13 mouse cellular contexts compared by ENCODE assay signal in the genomic region with DNA sequence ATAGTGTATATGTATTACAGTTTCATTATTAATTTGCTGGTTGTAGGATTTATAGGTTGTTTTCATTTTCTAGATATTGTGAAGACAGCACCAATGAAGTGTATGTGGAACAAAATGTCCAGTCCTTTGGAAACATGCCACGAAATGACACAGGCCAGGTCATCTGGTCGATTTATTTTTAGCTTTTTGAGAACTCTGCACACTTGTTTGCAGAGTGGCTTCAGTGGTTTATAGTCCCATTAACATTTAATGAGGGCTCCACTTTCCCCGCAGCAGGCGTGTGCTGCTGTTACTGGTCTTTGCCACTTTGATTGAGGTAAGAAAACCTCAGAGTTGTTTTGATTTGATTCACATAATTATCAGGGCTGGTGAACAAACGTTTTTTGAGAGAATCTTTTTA.
DNase-seq lines count a peak whose midpoint lies in the region; ATAC-seq and TF ChIP-seq lines count a peak whose summit lies in the region.
"Had no signal": no experiment of that assay in that cellular context is flagged by ENCODE, and none has a peak within 500 bp of the region (broad histone marks: within the 10 kb centered on the region; RNA-seq: fewer than 3 reads in every experiment).

No protein-coding gene starts in this region.

- TF ChIP-seq CTCF in heart, adult 2 months (IDR thresholded peaks at IDR 0.05), result no peak

- H3K9ac ChIP-seq in heart, adult 2 months (ENCODE audit: low read depth, low read length), result no peak overlapping the region; the same call in 1 of the 2 replicates
- H3K9ac ChIP-seq in hindbrain, embryonic 16.5 days (ENCODE audit: low read depth, low read length), result no peak overlapping the region
- H3K9ac ChIP-seq: liver, embryonic 13.5 days; neural tube, embryonic 12.5 days had no signal

- TF ChIP-seq EP300 in heart, adult 2 months (IDR thresholded peaks at IDR 0.05; ENCODE audit: insufficient read depth, low read depth, low read length), result no peak

- TF ChIP-seq POLR2A in heart, adult 2 months (IDR thresholded peaks at IDR 0.05; ENCODE audit: insufficient read depth, low read depth, low read length), result peak; percentile 61; the same call in 1 of the 2 replicates

- H3K27ac ChIP-seq in heart, adult 2 months, result peak overlapping the region; percentile 76
- no peak overlapping the region for H3K27ac ChIP-seq in hindbrain, embryonic 16.5 days (ENCODE audit: low read depth, low read length)
- H3K27ac ChIP-seq: liver, embryonic 13.5 days; neural tube, embryonic 12.5 days; stomach, postnatal 0 days had no signal

- peak in 1 of 2 experiments; percentile 11 for DNase-seq in heart, adult 2 months
- no peak for DNase-seq in heart, postnatal 25 days (ENCODE audit: low spot score)
- DNase-seq in lung, postnatal 10 days, result peak; percentile 11
- DNase-seq in lung, postnatal 4 days, result no peak
- peak; percentile 7 to 11 for DNase-seq in heart, postnatal 36 days
- no peak for DNase-seq in left cerebral cortex, postnatal 14 days (ENCODE audit: low spot score in 2 of 2)
- DNase-seq: adrenal gland, postnatal 25 days; cerebellum, postnatal 14 days; liver, embryonic 13.5 days had no signal

- no peaks in the 10 kb centered on the region for H3K79me2 ChIP-seq in heart, adult 2 months (replicated peaks; ENCODE audit: control insufficient read depth, insufficient read depth, low read length)

- peak overlapping the region; percentile 37; the same call in 1 of the 2 replicates for H3K4me3 ChIP-seq in heart, adult 2 months
- H3K4me3 ChIP-seq in hindbrain, embryonic 16.5 days (ENCODE audit: low read length), result no peak overlapping the region
- H3K4me3 ChIP-seq: liver, embryonic 13.5 days; megakaryocyte, embryonic 14.5 days; neural tube, embryonic 12.5 days had no signal

- H3K4me1 ChIP-seq in heart, adult 2 months (ENCODE audit: control insufficient read depth, insufficient read depth, low read length), result no peaks in the 10 kb centered on the region
- H3K4me1 ChIP-seq in hindbrain, embryonic 16.5 days (ENCODE audit: control insufficient read depth, insufficient read depth, low read depth, low read length), result no peaks in the 10 kb centered on the region; the same call in 1 of the 2 replicates
- H3K4me1 ChIP-seq: liver, embryonic 13.5 days; megakaryocyte, embryonic 14.5 days; neural tube, embryonic 12.5 days had no signal

- WGBS in heart, adult 2 months, result 23% methylated on average over 5 of the region's 5 CpGs
- 67% methylated on average over 5 of the region's 5 CpGs for WGBS in hindbrain, embryonic 16.5 days

- H3K4me2 ChIP-seq in hindbrain, embryonic 16.5 days (ENCODE audit: low read length), result no peak overlapping the region
- H3K4me2 ChIP-seq: liver, embryonic 13.5 days; neural tube, embryonic 12.5 days had no signal

- H3K27me3 ChIP-seq in heart, adult 2 months (ENCODE audit: control insufficient read depth, insufficient read depth, low read length), result no peaks in the 10 kb centered on the region
- no peaks in the 10 kb centered on the region for H3K27me3 ChIP-seq in hindbrain, embryonic 16.5 days (replicated peaks; ENCODE audit: control insufficient read depth, insufficient read depth, low read length)
- H3K27me3 ChIP-seq: liver, embryonic 13.5 days; megakaryocyte, embryonic 14.5 days; neural tube, embryonic 12.5 days had no signal

- intact Hi-C loops in heart, adult 2 months (cut with DNase I), result no loop called here
- intact Hi-C loops in heart, postnatal 25 days (cut with DNase I), result no loop called here
- intact Hi-C loops in heart, postnatal 36 days (cut with DNase I), result loop anchor here (10.0 kb wide), 1 partner anchor 152 kb away; no protein-coding TSS in a partner anchor
- intact Hi-C loops in left cerebral cortex, postnatal 14 days (cut with DNase I), result no loop called here

- no peaks in the 10 kb centered on the region for H3K36me3 ChIP-seq in heart, adult 2 months (ENCODE audit: control insufficient read depth, insufficient read depth, low read length)
- no peaks in the 10 kb centered on the region for H3K36me3 ChIP-seq in hindbrain, embryonic 16.5 days (ENCODE audit: control insufficient read depth, insufficient read depth, low read length)
- H3K36me3 ChIP-seq: liver, embryonic 13.5 days; neural tube, embryonic 12.5 days had no signal

- ATAC-seq in hindbrain, embryonic 16.5 days, result no peak

- no peaks in the 10 kb centered on the region for H3K9me3 ChIP-seq in hindbrain, embryonic 16.5 days (ENCODE audit: control insufficient read depth, low read length)
- H3K9me3 ChIP-seq: liver, embryonic 13.5 days; megakaryocyte, embryonic 14.5 days; neural tube, embryonic 12.5 days had no signal

Comparison
In these comparisons a context has a peak if more than half of its experiments do, and no peak if none do; other contexts are left out.
1. DNase-seq: peak in lung, postnatal 10 days (single experiment) and heart, postnatal 36 days (2 of 2); none in heart, postnatal 25 days (single experiment), lung, postnatal 4 days (0 of 2) and left cerebral cortex, postnatal 14 days (0 of 2).